Mouse (Mus musculus): ENCODE results near the gene Acsl5.

DNA sequence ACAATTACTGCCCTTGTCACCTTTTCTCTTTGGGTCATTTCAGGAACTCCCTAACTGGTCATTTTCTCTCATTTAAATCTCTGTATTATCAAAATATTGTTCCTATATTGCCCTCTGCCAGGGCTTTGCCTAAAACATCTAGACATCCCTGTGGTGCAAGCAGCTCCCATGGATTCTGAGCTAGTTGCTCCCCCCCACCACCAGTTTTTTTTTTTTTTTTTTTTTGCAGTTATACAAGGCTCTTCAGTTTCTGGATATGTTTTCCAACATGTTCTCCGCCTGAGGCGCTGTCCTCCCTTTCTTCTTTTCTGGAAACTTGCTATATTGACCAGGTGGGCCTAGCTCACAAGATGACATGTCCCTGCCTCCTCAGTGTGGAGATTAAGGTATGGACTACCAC is 61.9 kb downstream of the Acsl5 start:
- TF ChIP-seq CTCF (conservative IDR thresholded peaks at IDR 0.05; ENCODE audit: low read length) (no peak), POU5F1 (IDR thresholded peaks at IDR 0.05; ENCODE audit: borderline replicate concordance, low read length) (no peak)

All from E14TG2a.4 (cell line).